Mouse (Mus musculus) brain, embryonic 18.5 days (tissue): ENCODE data around the gene Pla1a.

Experiments used
- DNase-seq: peaks from one replicate; pipeline ENCODE4 v3.0.0-alpha.2; 2012; ENCODE audit warnings: low read depth, low spot score

The Pla1a gene

GRCm38 (mm10) chr16:38369000-38369399 is 63.9 kb downstream of the Pla1a start:
- DNase-seq, result no peak

- no peak for DNase-seq
Measured at GRCm38 (mm10) chr16:38368336-38368735, 64.6 kb downstream of the Pla1a start.

- DNase-seq, result no peak
Measured at GRCm38 (mm10) chr16:38366231-38366630, 66.7 kb downstream of the Pla1a start.

GRCm38 (mm10) chr16:38365390-38365789 is 67.6 kb downstream of the Pla1a start:
- no peak for DNase-seq

GRCm38 (mm10) chr16:38363657-38364056 is 69.3 kb downstream of the Pla1a start:
- no peak for DNase-seq

DNA sequence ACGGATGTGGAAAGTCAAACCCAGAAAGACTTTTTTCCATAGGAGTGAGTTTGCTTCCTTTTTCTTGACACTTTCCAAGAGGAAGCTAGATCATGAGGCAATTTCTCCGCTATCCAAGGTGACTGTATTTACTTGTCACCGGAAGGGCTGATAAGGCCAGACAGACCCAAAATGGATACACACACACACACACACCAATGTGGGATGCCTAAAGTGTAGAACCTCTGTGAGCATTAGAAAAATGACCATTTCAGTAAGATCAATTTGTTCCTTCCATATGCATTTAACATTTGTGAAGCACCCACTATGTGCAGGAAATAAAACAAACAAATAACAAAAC is 69.7 kb downstream of the Pla1a start:
- DNase-seq, result no peak

DNA sequence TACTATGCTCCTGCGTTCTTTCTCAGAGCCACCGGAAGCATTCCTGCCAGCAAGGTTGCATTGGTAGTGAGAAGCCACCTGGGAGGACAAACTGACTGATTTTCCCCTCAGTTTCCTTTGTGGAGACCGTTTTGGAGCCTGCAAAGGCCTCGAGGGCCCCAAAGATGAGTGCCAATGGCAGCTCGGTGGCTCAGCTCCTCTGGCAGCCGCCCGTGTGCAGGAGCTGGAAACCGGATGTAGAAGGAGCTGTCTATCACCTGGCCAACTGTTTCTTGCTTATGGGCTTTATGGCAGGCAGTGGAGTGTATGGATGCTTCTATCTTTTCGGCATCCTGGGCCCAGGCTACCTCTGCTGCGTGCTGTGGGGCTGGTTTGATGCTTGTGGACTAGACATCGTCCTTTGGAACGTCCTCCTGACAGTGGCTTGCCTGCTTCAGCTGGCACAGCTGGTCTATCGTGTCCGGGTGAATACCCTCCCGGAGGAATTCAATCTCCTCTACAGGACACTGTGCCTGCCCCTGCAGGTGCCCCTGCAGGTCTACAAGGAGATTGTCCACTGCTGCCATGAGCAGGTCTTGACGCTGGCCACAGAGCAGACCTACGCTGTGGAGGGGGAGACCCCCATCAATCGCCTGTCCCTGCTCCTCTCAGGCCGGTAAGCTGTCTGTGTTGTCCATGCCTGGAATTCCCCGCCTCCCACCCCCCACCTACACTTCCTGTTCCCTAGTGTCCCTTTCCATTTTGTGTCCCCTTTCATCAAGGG is 70.3 kb downstream of the Pla1a start:
- no peak for DNase-seq

GRCm38 (mm10) chr16:38361933-38362332 is 71.0 kb downstream of the Pla1a start, which contains the start of gene Popdc2:
Gene Popdc2 (plus strand): TSS chr16:38362209.
- no peak for DNase-seq

GRCm38 (mm10) chr16:38360317-38360716 is 72.6 kb downstream of the Pla1a start:
- DNase-seq, result no peak

GRCm38 (mm10) chr16:38359857-38360256 is 73.1 kb downstream of the Pla1a start:
- no peak for DNase-seq

- no peak for DNase-seq
Measured at GRCm38 (mm10) chr16:38359241-38359640, 73.7 kb downstream of the Pla1a start.

DNA sequence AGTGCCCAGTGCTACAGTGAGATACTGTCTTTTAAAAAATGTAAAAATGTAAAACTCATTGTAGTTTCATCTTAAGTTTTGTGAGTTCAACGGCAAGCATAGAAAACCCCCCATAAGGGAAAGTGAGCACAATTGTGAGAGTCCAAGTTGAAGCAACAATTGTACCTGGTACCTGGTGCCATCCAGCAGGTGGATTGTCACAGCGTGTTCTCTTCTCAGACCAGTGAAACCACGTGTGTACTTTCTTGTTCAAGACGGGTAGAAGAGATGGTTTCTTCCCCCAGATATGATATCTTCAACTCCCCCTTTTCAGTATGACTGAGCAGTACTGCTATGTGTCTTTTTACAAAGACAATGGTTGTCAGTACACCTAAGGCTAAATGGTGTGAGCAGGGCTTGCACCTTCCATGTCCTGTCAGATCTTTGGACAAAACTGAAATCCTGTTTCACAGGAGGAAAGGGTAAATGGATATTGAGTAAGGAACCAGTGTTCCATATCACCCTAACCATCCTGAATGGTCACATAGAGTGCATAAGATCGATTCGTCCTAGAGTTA is 74.6 kb downstream of the Pla1a start:
- no peak for DNase-seq

GRCm38 (mm10) chr16:38354185-38354913 is 78.6 kb downstream of the Pla1a start:
- no peak for DNase-seq

DNA sequence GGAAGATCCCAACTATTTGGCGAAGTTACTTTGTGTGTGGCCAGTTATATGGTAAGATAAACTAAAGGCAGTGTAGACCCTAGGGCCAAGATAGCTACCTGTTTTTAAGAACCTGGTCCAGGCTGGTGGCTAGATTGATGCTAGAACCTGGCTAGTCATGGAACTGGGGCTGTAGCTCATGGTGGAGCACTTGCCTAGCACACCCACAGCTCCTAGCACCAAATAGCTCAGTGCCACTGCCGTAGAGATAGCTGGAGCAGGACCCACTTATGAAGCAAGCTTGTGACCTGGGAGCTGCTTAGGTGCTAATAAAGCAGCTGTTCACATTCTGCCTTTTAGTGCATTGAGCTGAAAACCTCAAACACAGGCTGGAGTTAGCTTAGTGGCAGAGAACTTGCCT is 79.3 kb downstream of the Pla1a start:
- no peak for DNase-seq

GRCm38 (mm10) chr16:38352851-38353250 is 80.1 kb downstream of the Pla1a start:
- no peak for DNase-seq

DNA sequence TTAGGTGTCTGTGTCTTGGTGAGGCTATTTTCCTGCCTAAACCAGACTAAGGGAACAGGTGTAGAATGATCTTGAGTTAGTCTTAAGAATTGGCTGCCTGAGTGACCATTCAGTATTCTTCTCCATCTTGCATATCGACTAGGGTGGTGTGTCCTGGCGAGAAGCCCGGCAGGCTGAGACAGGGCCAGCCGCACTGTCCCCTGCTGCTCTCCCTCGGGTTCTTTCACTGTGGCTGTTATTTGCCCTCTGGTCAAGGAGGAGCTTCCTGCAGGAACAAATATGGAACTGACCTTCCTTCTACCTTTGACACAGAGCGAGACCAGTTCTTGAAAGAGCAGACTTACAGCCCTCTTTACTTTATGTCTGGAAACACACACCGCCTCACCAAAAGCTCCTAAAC is 80.9 kb downstream of the Pla1a start:
- DNase-seq, result no peak

- no peak for DNase-seq
Measured at GRCm38 (mm10) chr16:38350939-38351338, 82.0 kb downstream of the Pla1a start.

DNA sequence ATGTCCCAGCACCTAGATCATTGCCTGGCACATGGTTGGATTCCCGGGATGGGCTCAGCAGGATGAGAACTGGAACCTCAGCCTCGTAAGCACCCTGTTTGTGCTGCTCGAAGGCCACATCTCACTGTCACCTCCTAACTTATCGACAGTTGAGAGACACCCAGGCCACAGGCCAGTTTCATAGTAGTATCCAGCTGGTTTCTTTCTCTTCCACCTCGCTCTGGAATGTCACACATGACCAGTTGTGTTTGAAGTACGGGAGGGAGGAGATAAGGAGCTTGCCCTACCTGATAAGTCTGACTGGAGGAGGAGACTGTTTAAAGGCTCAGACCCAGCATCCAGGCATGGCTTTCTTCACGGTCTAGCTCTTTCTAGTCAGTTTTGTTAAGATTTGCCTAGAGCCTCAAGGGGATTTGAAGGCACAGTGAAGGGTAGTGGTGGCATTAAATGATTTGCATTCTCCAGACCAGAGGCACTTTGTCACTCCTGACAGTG is 82.5 kb downstream of the Pla1a start:
- no peak for DNase-seq

- no peak for DNase-seq
Measured at GRCm38 (mm10) chr16:38349881-38350280, 83.1 kb downstream of the Pla1a start.

DNA sequence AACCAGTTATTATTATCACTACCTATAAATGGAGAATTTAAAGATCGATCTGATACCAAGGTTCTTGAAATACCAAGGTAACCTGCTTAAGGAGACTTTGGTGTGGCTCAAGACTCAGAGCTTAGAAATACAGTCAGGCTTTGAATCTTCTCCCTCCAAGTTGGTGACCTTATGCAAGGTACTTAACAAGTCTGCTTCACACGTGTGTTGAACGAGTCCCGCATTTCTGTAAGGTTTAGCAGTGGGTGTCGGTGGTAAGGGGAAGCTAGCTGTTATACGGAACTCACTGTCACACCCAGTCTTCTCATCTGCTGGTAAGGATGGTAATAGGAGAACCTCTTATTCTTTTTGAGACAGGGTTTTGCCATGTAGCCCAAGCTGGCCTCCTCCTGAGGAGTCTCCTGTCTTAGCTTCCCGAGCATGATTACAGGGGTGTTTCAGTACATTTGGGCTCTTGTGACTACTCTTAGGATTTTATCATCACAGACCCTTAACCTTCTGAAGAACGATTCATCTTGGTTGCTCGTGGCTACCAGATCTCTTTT is 84.7 kb downstream of the Pla1a start:
- DNase-seq, result no peak

DNA sequence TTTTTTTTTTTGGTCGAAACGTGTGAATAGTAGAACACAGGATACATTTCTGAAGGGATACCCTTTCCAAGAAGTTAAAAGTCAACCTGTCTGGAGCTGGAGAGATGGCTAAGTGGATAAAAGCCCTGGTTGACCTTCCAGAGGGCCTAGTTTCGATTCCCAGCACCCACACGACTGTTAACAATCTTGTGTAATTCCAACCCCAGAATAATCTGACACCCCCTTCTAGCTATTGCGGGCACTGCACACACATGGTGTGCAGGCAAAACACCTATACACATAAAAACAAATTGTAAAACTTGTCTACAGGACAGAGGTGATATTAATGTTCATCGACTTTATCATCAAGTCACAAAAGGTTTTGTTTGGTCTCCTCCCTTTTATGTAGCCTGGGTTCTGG is 85.4 kb downstream of the Pla1a start:
- no peak for DNase-seq

DNA sequence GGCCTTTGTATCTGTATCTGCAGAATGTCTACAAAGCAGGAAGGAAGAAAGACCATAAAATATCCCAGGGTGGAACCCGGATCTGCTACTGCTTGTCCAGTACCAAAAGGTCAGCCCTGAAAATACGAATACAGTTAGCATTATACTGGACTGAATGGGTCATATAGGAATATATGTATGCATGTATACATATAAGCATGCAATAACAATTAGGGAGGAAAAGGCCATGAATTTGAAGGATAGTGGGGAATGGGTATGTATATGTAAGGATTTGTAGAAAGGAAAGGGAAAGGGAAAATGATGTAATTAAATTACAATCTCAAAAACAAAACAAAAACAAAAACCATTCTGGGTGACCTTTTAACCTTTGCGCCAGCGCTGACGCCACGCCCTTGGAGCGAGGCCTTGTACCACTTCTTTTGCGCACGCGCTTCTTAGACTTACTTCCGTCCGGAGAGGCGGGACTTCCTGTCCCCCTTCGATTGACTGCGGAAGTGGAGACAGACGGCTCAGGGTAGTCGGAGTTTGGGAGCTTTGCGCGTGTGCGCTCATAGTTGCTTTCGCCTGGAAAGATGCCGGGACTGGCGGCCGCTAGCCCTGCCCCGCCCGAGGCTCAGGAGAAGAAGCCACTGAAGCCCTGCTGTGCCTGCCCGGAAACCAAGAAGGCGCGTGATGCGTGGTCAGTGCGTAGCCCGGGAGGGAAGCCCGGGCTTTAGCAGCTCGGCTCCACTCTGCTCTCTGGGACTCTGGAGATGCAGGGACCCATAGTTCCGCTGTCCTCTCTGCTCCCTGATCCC is 86.2 kb downstream of the Pla1a start, which contains the start of the genes Cox17 and Gm21987:
Gene Cox17, plus strand, starts transcription at position 463 of the 797 bp plus-strand sequence.
Gene Gm21987, plus strand, starts transcription at position 512 of the 797 bp plus-strand sequence.
- DNase-seq, result peak; percentile 82
